Mouse (Mus musculus) Muller cell, postnatal 12 days (primary cell): ENCODE results near the gene Olfr694.
"Not testable (repeated sequence)": the region's sequence is repeated elsewhere in the genome, so short reads cannot be mapped to it uniquely, and the experiment has no call there.

Source experiments
- DNase-seq: peaks from one replicate; pipeline ENCODE4 v3.0.0-alpha.2; 2015; ENCODE audit errors: inconsistent ontology term

Gene Olfr694

DNA sequence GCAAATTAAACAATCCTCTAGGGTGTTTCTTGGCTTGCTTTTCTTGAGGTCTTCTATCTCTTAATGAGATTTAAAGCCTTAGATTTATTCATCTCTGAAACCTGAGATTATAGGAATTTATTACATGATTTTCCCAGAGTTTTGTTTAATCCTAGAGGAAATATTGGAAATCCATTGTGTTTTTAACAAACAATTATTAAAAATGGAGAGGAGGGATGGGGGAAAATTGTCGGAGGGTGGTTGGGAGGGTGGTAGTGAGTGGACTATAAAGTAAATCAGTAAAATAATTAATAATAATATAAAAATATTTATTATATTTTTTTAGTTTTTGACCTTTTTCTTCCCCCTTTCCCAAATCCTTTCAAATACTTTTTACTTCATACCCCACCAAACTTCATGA lies at the start of gene Olfr694:
TSS of gene Olfr694 (minus strand) at position 101 of the 400 bp plus-strand sequence.
- no peak for DNase-seq

GRCm38 (mm10) chr7:106737028-106737427 lies 45.4 kb upstream of the Olfr694 start:
- DNase-seq: no peak

- no peak for DNase-seq
Observed at GRCm38 (mm10) chr7:106733717-106734116, 42.1 kb upstream of the Olfr694 start.

DNA sequence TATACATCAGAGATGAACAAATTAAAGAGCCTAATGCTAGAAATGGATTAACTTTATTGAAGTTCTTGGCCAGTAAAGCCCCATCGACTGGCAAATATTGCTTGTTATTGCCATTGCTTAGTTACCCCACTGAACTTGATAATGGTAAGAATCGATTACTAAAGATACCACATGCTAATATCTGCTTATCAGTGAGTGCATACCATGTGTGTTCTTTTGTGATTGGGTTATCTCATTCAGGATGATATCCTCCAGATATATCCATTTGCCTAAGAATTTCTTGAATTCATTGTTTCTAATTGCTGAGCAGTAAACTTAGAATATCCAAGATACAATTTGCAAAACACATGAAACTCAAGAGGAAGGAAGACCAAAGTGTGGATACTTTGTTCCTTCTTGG lies 34.0 kb upstream of the Olfr694 start:
- not testable (repeated sequence) for DNase-seq

DNA sequence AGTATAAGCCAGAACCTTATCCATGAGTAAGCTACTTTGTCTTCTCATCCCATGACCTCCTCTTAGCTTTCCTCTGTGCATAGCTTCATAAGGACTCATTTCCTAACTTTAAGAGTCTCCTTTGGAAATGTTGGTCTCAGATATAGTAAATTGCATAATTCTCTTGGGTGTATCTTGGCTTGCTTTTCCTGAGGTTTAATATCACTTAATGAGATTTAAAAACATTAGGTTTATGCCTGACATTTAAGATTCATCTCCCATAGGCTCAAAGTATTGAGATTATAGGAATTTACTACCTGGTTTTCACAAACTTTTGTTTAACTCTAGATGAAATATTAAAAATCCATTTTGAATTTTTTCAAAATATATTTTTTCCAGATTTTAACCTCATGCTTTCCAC lies 24.7 kb upstream of the Olfr694 start, which contains the start of gene Olfr695:
TSS of gene Olfr695 (minus strand) at position 101 of the 400 bp plus-strand sequence.
- DNase-seq: no peak

- DNase-seq: no peak
Observed at GRCm38 (mm10) chr7:106711463-106711862, 19.8 kb upstream of the Olfr694 start.

DNA sequence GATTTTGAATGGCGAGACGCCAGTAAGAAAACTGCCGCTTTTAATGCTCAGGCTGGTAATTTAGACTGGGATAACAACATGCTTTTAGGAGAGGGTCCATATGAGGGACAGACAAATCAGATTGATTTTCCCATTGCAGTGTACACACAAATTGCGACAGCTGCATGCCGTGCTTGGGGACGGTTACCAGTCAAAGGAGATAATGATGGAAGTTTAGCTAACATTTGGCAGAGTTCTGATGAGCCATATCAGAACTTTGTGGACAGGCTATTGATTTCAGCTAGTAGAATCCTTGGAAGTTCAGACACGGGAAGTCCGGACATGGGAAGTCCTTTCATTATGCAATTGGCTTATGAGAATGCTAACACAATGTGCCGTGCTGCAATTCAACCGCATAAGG lies 16.1 kb upstream of the Olfr694 start:
- DNase-seq: not testable (repeated sequence)

DNA sequence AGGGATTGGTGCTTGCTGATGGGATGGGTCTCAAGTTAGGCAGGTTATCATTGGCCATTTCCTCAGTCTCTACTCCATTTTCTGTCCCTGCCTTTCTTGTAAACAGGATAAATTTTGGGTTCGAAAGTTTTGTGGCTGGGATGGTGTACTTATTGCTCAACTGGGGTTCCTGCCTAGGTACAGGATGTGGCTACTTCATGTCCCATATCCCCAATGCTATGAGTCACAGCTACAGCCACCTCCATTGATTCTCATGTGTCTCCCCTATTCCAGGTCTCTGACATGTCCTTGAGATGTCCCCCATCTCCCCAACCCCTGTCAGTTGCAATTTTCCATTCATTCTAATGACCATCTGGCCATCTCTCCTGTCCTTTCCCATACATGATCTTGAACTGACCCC lies 5.3 kb upstream of the Olfr694 start:
- no peak for DNase-seq

DNA sequence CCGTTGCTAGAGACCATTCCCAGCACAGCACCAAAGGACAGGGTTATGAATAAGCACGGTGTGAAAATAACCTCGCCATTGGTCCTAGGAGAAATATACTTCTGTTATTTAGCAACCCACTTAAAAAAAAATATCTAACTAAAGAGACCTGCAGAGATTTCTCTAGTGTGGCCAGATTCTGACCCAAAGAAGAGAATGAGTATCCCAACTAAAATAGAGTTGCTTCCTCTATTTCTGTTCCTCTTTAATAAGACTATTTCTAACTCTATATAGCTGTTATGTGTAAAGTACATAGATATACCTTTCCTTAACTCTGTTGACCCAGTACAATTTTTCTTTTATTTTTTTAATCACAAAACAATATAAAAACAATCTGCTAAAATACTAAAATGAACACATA lies 1.4 kb upstream of the Olfr694 start:
- DNase-seq: no peak

DNA sequence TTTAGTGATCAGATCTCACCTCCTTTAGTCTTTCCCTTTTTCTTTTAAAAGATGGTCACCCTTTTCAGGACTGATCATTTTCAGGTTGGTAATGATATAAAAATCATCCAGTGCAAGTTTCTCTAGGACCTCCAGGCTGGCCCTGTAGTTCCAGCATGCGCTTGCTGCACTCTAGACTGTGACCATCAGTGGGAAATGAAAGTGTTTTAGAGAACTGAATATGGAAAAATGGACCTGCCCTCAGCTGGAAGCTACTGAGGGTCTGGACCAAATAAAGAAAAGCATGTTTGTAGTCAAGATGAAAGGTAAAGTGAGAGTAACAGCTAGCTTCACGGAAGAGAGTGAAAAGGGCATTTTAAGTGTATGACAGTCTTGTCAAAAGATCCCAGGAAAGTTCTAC lies 6.2 kb downstream of the Olfr694 start:
- DNase-seq: no peak

DNA sequence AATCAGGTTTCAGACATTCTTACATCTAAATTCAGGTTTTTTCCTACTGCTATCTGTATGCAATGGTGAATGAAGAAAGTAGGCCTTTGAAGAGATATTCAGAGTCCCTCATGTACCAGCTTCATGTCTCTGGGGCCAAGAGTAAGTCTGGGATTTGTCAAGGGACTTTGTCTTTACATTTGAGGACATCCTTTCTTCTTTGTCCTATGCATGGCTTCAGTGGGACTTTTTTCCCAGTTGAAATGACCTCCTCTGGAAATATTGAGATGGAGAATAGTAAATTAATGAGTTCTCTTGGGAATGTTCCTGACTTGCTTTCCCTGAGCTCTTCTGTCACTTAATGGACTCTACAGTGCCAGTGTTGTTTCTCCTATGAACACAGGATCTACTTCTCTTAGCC lies 11.1 kb downstream of the Olfr694 start, which contains the start of gene Olfr693:
TSS of gene Olfr693 (minus strand) at position 101 of the 400 bp plus-strand sequence.
- DNase-seq: no peak

GRCm38 (mm10) chr7:106652344-106652652 lies 39.3 kb downstream of the Olfr694 start:
- no peak for DNase-seq

DNA sequence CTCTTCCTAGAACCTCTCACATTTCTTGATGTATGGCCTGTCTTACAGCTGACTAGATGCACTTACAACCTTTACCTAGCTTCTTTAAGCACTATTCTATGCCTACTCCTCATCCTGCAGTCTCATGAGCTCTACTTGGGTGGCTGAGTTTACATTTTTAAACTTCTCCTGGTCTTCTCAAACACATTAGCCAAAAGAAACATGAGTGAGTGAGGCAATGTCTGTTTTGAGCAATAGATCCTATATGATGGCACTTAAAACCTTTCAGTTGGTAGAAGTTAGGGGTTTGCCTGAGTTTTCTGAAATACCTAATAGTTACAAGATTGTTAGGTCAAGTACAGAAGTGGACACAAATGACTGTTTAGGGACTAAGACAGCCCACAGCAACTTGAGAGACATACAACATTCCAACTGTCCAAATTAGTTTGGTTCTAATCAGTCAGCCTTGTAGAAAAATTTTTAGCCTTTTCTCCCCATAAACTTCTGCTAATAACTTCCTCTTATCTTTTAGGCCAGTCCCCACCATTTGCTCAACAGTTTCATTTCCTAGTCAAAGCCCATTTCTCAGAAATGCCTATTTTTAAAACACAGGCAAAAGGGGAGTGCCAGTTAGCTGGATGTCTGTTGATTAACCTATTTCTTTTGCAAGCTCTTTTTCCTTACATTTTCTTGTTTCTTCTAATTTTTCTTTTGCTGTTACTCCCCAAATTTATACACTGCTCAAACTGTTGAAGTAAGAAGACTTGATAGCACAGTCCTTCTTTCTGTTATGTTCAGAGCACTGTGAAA lies 39.9 kb downstream of the Olfr694 start:
- DNase-seq: no peak

GRCm38 (mm10) chr7:106649774-106650173 lies 41.8 kb downstream of the Olfr694 start:
- DNase-seq: no peak

DNA sequence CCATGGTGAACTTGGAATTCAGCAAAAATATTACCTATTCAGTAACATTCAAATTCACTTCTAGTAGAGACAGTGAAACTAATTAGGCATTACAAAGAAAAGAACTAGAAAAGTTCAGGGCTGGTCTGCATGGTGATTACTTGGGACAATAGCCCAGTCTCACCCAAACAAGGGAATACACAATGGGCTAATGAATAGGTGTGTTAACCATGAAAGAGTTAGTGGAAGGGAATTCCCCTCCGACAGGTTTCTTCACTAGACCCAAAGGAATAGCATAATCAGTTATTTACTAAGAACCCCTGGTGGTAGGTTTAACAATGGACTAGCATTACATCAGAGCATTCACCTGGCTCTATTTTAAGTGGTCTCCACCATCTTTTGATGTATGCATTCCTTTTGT lies 46.4 kb downstream of the Olfr694 start:
- DNase-seq: no peak

- no peak for DNase-seq
Observed at GRCm38 (mm10) chr7:106644222-106644870, 47.3 kb downstream of the Olfr694 start.

DNA sequence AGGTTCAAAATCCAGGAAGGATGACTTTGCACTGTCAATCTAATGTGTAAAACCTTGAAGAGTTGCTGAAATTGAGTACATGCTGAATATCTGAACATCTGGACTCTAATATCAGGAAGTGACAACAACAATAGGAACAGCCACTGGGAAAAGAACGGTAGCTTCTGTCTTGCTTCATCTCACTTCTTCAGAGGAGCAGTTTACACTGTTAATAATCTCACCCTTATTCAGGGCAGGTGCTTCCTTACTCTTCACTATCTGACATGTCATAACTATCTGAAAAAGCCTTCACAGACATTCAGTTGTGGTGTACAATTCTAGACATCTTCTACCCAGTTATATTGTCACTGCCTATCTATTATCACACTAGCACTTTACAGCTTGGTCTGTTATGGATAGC lies 50.8 kb downstream of the Olfr694 start:
- no peak for DNase-seq

- DNase-seq: no peak
Observed at GRCm38 (mm10) chr7:106635560-106635959, 56.1 kb downstream of the Olfr694 start.
